Mouse (Mus musculus) heart, postnatal 10 days (tissue): ENCODE results near the gene Med22. TPM values are rescaled to one million over a fixed set of nuclear protein-coding genes. Genes with fewer than 3 reads are reported as not detected.
"Not testable (repeated sequence)": the region's sequence is repeated elsewhere in the genome, so short reads cannot be mapped to it uniquely, and the experiment has no call there.

Experiments used
- DNase-seq, 2 experiments: peaks; one replicate each; pipeline ENCODE4 v3.0.0; 2021
- intact Hi-C: fragments of 180-260 bp; cut with DNase I; formaldehyde crosslinking; loops from one replicate; pipeline ENCODE4 v1.15.1; 2025
- total RNA-seq, 2 experiments: library from RNA; stranded (reverse); gene quantifications; 2 replicates each; pipeline ENCODE4 v1.2.3; 2021

Gene Med22
- total RNA-seq, 2 experiments from 2014 or later, result 29.3 to 37.7 TPM

GRCm38 (mm10) chr2:26895898-26896297 lies 14.6 kb downstream of the Med22 start:
- intact Hi-C loops, result no loop called here

DNA sequence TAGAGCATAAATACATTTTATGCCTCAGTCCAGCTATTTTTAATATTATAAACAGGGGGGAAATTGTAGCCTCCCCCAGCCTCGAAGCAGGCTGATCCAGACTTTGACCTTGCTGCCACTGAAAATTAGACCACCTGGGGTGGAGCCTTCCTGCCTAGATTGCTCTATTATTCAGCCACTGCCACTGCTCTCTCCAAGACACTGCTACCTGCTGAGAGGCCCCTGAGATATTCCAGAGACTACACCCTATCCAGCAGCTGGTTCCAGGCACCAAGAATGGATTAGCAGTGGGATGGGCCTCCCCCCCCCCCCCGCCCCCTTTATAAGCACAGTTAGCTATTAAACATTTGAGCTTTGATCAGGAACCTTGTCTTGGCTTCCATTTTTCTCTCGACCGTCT lies 24.3 kb downstream of the Med22 start:
- intact Hi-C loops, DNase-seq: not testable (repeated sequence)

More at GRCm38 (mm10) chr2:26895898-26896297, 14.6 kb downstream of the Med22 start:
- DNase-seq, result no peak

DNA sequence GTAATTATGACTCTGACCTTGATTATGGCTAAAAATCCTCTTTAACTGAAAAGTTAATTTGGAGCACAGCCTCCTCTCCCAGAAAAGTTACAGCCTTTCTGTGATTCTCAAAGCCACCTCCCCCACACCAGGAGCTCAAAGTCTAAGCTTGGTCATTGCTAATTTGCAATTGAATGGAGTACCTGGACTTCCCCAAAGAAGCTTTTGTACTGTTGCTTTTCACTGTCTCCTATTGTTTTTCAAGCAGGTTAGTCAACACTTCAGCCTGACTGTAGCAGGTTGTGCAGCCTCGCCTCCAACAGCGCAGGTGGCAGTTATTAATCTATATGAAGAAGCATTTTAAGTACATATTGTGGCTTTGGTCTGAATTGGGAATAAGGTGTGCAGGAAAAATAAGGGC lies 24.9 kb downstream of the Med22 start:
- intact Hi-C loops, DNase-seq: not testable (repeated sequence)

- no peak for DNase-seq
- intact Hi-C loops, result no loop called here
Measured at GRCm38 (mm10) chr2:26878571-26878970, 31.9 kb downstream of the Med22 start.

DNA sequence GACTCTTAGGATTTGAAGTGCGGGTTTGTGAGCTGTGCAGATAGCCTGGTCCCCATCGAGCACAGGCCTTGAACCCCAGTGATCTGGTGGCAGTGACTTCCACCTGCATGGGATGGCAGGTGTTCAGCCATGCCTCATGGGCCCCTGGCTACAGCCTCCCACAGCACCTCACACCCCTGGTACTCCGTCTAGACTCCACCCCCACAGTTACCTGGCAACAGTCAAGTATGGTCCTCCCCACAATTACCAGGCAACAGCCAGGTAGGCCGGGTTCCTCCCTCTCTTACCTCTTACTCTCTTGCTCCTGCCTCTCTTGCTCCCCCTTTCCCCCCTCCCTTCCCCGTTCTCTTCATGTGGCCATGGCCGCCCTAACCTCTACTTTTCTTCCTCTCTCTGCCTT lies 39.8 kb downstream of the Med22 start:
- no peak for DNase-seq
- intact Hi-C loops, result no loop called here

GRCm38 (mm10) chr2:26864879-26865278 lies 45.6 kb downstream of the Med22 start, which contains the start of gene Abo:
Gene Abo (minus strand): TSS chr2:26864979.
- DNase-seq, result no peak
- intact Hi-C loops, result no loop called here

GRCm38 (mm10) chr2:26862856-26863255 lies 47.6 kb downstream of the Med22 start:
- intact Hi-C loops, result no loop called here
- DNase-seq, result no peak

Other genes with a start within 250 kb of the Med22 start
- gene Lcn4, start 239.4 kb downstream of the Med22 start, total RNA-seq, result not detected
- not detected for gene Abo, start 45.7 kb downstream of the Med22 start, total RNA-seq
- gene Surf6, start 7.8 kb downstream of the Med22 start, total RNA-seq, result 10 to 100 TPM; 14.7 to 16.8 TPM
- gene Rpl7a, start 87 bp upstream of the Med22 start, total RNA-seq, result 100 to 1,000 TPM; 364 to 371 TPM
- 10 to 100 TPM; 15.9 TPM for gene Surf2, start 5.7 kb upstream of the Med22 start, total RNA-seq
- gene Surf1, start 5.9 kb upstream of the Med22 start, total RNA-seq, result 10 to 100 TPM; 48.0 to 54.1 TPM
- 100 to 1,000 TPM; 103 TPM for gene Surf4, start 23.3 kb upstream of the Med22 start, total RNA-seq
- under 1 TPM in 1 of 2 experiments, not detected in 1; 0.31 TPM for gene Stkld1, start 23.4 kb upstream of the Med22 start, total RNA-seq
- 10 to 100 TPM; 13.3 to 14.4 TPM for gene Rexo4, start 53.7 kb upstream of the Med22 start, total RNA-seq
- gene Adamts13, start 62.7 kb upstream of the Med22 start, total RNA-seq, result not detected
- gene Cacfd1, start 99.2 kb upstream of the Med22 start, total RNA-seq, result 10 to 100 TPM; 29.0 to 36.7 TPM
- gene Slc2a6, start 117.3 kb upstream of the Med22 start, total RNA-seq, result under 1 TPM in 1 of 2 experiments, not detected in 1; 0.14 TPM
- gene Mymk, start 161.5 kb upstream of the Med22 start, total RNA-seq, result under 1 TPM in 1 of 2 experiments, not detected in 1; 0.22 TPM
- gene Adamtsl2, start 168.7 kb upstream of the Med22 start, total RNA-seq, result 10 to 100 TPM in 1 of 2 experiments, 1 to 10 TPM in 1; 8.7 to 19.4 TPM
- gene Fam163b, start 231.8 kb upstream of the Med22 start, total RNA-seq, result under 1 TPM; 0.37 to 0.38 TPM